Mouse (Mus musculus) cerebellum, adult 2 months (tissue): ENCODE measurements around the gene Tet3. TPM values are rescaled to one million over a fixed set of nuclear protein-coding genes. Genes with fewer than 3 reads are reported as not detected.
A peak's percentile ranks its signal among the peaks of the same experiment; 100 is the strongest.

ENCODE experiments used
- DNase-seq, 2 experiments: peaks; one replicate each; pipeline ENCODE4 v3.0.0; 2021
- H3K27ac ChIP-seq: fragments of 200-500 bp; 2 replicates; pipeline ENCODE4 v1.5.1; 2012; ENCODE audit warnings: low read length, control low read depth, inconsistent platforms; ENCODE audit not compliant: insufficient read depth
- H3K27me3 ChIP-seq: fragments of 200-500 bp; 2 replicates; pipeline ENCODE4 v1.6.1; 2012; ENCODE audit warnings: inconsistent platforms, mild to moderate bottlenecking, low read length, moderate library complexity; ENCODE audit not compliant: control insufficient read depth, insufficient read depth
- H3K4me1 ChIP-seq: fragments of 200-500 bp; 2 replicates; pipeline ENCODE4 v1.6.1; 2011; ENCODE audit warnings: low read length; ENCODE audit not compliant: control insufficient read depth, insufficient read depth
- H3K4me3 ChIP-seq: fragments of 200-500 bp; replicated peaks from 2 replicates; pipeline ENCODE3; 2011; ENCODE audit warnings: mild to moderate bottlenecking, low read depth, low read length, control low read depth; ENCODE audit not compliant: insufficient read depth
- CTCF ChIP-seq: fragments of 200-500 bp; IDR thresholded peaks from 2 replicates; pipeline ENCODE4 v1.5.1; 2011; ENCODE audit warnings: low read depth, mild to moderate bottlenecking, control low read depth, low read length, moderate library complexity, borderline replicate concordance; ENCODE audit not compliant: insufficient read depth
- POLR2A ChIP-seq: fragments of 200-500 bp; IDR thresholded peaks from 2 replicates; pipeline ENCODE4 v1.6.1; 2011; ENCODE audit warnings: low read length, control low read depth, borderline replicate concordance; ENCODE audit not compliant: insufficient read depth
- WGBS: fragments of 180-500 bp; shearing (Covaris S2); methylation state at CpG from one replicate; pipeline ENCODE4 v1.1.7; 2018; 5-methylcytosine and 5-hydroxymethylcytosine counted together
- polyA plus RNA-seq: library from polyadenylated mRNA; depleted of rRNA; stranded (reverse); fragments of >200 nt; gene quantifications from 2 replicates; pipeline ENCODE4 v1.2.3, GENCODE M21; 2012

Tet3 gene
- polyA plus RNA-seq, 1 experiment, result 22.5 TPM

GRCm38 (mm10) chr6:83424053-83424404, 34.9 kb downstream of the Tet3 start:
- no peak overlapping the region for H3K4me3 ChIP-seq
- H3K27me3 ChIP-seq, result no peaks in the 10 kb centered on the region
- WGBS, result 53% methylated on average over 4 of the region's 4 CpGs
- TF ChIP-seq POLR2A (no peak), CTCF (no peak)
- peaks cover 56% of the 10 kb centered on the region for H3K4me1 ChIP-seq
- no peak for DNase-seq
- no peak overlapping the region; the same call in 1 of the 2 replicates for H3K27ac ChIP-seq

- H3K4me1 ChIP-seq, result peaks cover 58% of the 10 kb centered on the region
- WGBS, result 68% methylated on average over 8 of the region's 8 CpGs
- no peak for TF ChIP-seq CTCF
- no peak for TF ChIP-seq POLR2A
- no peak overlapping the region for H3K4me3 ChIP-seq
- no peaks in the 10 kb centered on the region for H3K27me3 ChIP-seq
- no peak for DNase-seq
- H3K27ac ChIP-seq, result no peak overlapping the region; the same call in 1 of the 2 replicates
These were observed 35.4 kb downstream of the Tet3 start for GRCm38 (mm10) chr6:83423400-83424052.

- Histone ChIP-seq H3K27me3 (no peaks in the 10 kb centered on the region), H3K27ac (peak overlapping the region; percentile 34; the same call in 1 of the 2 replicates), H3K4me3 (no peak overlapping the region), H3K4me1 (peaks cover 48% of the 10 kb centered on the region)
- WGBS, result 24% methylated on average over 11 of the region's 11 CpGs
- peak in 1 of 2 experiments; percentile 46 for DNase-seq
- TF ChIP-seq CTCF (no peak), POLR2A (no peak)
These were observed 36.8 kb downstream of the Tet3 start for GRCm38 (mm10) chr6:83421866-83422649.

- Histone ChIP-seq H3K4me3 (no peak overlapping the region), H3K4me1 (peaks cover 52% of the 10 kb centered on the region), H3K27me3 (no peaks in the 10 kb centered on the region), H3K27ac (no peak overlapping the region)
- peak in 1 of 2 experiments; percentile 74 for DNase-seq
- 32% methylated on average over 3 of the region's 3 CpGs for WGBS
- TF ChIP-seq POLR2A, result no peak
These were observed 39.4 kb downstream of the Tet3 start for GRCm38 (mm10) chr6:83419516-83419915.

- Histone ChIP-seq H3K4me3 (no peak overlapping the region), H3K27ac (no peak overlapping the region), H3K27me3 (no peaks in the 10 kb centered on the region), H3K4me1 (peaks cover 55% of the 10 kb centered on the region)
- no peak for DNase-seq
- WGBS, result 90% methylated on average over 3 of the region's 3 CpGs
- TF ChIP-seq CTCF (no peak), POLR2A (no peak)
These were observed 41.4 kb downstream of the Tet3 start for GRCm38 (mm10) chr6:83417531-83417930.

- DNase-seq, result no peak
- TF ChIP-seq POLR2A (no peak), CTCF (no peak)
- Histone ChIP-seq H3K27ac (no peak overlapping the region), H3K27me3 (no peaks in the 10 kb centered on the region), H3K4me1 (peaks cover 55% of the 10 kb centered on the region), H3K4me3 (no peak overlapping the region)
- 87% methylated on average over 2 of the region's 2 CpGs for WGBS
These were observed 41.8 kb downstream of the Tet3 start for GRCm38 (mm10) chr6:83417104-83417502.

- TF ChIP-seq CTCF (no peak), POLR2A (no peak)
- Histone ChIP-seq H3K4me3 (no peak overlapping the region), H3K27me3 (no peaks in the 10 kb centered on the region), H3K4me1 (peaks cover 55% of the 10 kb centered on the region), H3K27ac (no peak overlapping the region)
- DNase-seq, result no peak
- 67% methylated on average over 3 of the region's 3 CpGs for WGBS
These were observed 42.4 kb downstream of the Tet3 start for GRCm38 (mm10) chr6:83416261-83417103.
